Mouse (Mus musculus) cerebellum, postnatal 36 days (tissue): ENCODE results near the gene Cdcp2.
"Not testable (repeated sequence)": the region's sequence is repeated elsewhere in the genome, so short reads cannot be mapped to it uniquely, and the experiment has no call there.

Source experiments
- DNase-seq, 2 experiments: peaks; one replicate each; pipeline ENCODE4 v3.0.0; 2021 to 2022; ENCODE audit warnings: mixed read lengths in 2 of 2

Gene Cdcp2

GRCm38 (mm10) chr4:107094484-107095187 is 2.1 kb upstream of the Cdcp2 start:
- DNase-seq: no peak

GRCm38 (mm10) chr4:107096043-107096442 is 648 bp upstream of the Cdcp2 start:
- peak in 1 of 2 experiments; percentile 25 for DNase-seq

- no peak for DNase-seq
These were observed 1.2 kb downstream of the Cdcp2 start for GRCm38 (mm10) chr4:107097871-107098270.

- DNase-seq: no peak
These were observed 1.7 kb downstream of the Cdcp2 start for GRCm38 (mm10) chr4:107098375-107098774.

- DNase-seq: no peak
These were observed 2.3 kb downstream of the Cdcp2 start for GRCm38 (mm10) chr4:107098791-107099525.

GRCm38 (mm10) chr4:107102220-107102619 is 5.5 kb downstream of the Cdcp2 start:
- no peak for DNase-seq

- no peak for DNase-seq
These were observed 10.1 kb downstream of the Cdcp2 start for GRCm38 (mm10) chr4:107106777-107107176.

- no peak for DNase-seq
These were observed 11.6 kb downstream of the Cdcp2 start for GRCm38 (mm10) chr4:107108291-107108731.

GRCm38 (mm10) chr4:107109181-107109580 is 12.5 kb downstream of the Cdcp2 start:
- not testable (repeated sequence) for DNase-seq

- no peak for DNase-seq
These were observed 17.6 kb downstream of the Cdcp2 start for GRCm38 (mm10) chr4:107114278-107114677.

- no peak for DNase-seq
These were observed 21.2 kb downstream of the Cdcp2 start for GRCm38 (mm10) chr4:107117741-107118385.

GRCm38 (mm10) chr4:107119056-107119455 is 22.4 kb downstream of the Cdcp2 start:
- DNase-seq: no peak

- DNase-seq: no peak
These were observed 24.0 kb downstream of the Cdcp2 start for GRCm38 (mm10) chr4:107120676-107121075.

- peak; percentile 18 to 21 for DNase-seq
These were observed 24.7 kb downstream of the Cdcp2 start for GRCm38 (mm10) chr4:107121165-107121943.

GRCm38 (mm10) chr4:107124376-107124775 is 27.7 kb downstream of the Cdcp2 start:
- DNase-seq: no peak

GRCm38 (mm10) chr4:107125101-107125500 is 28.4 kb downstream of the Cdcp2 start:
- DNase-seq: peak; percentile 15 to 21

- DNase-seq: no peak
These were observed 29.7 kb downstream of the Cdcp2 start for GRCm38 (mm10) chr4:107126389-107126788.

- DNase-seq: no peak
These were observed 30.3 kb downstream of the Cdcp2 start for GRCm38 (mm10) chr4:107126891-107127524.

GRCm38 (mm10) chr4:107127901-107128669 is 31.4 kb downstream of the Cdcp2 start:
- peak; percentile 54 to 63 for DNase-seq

GRCm38 (mm10) chr4:107129373-107129772 is 32.7 kb downstream of the Cdcp2 start:
- DNase-seq: no peak

GRCm38 (mm10) chr4:107130534-107130933 is 33.8 kb downstream of the Cdcp2 start:
- DNase-seq: no peak
